Mouse (Mus musculus): ENCODE data around the gene Pigc. TPM values are rescaled to one million over a fixed set of nuclear protein-coding genes. Genes with fewer than 3 reads are reported as not detected.

The Pigc gene
- total and polyA plus RNA-seq, 3 experiments, result 11.7 to 17.4 (median 12.4) TPM

DNA sequence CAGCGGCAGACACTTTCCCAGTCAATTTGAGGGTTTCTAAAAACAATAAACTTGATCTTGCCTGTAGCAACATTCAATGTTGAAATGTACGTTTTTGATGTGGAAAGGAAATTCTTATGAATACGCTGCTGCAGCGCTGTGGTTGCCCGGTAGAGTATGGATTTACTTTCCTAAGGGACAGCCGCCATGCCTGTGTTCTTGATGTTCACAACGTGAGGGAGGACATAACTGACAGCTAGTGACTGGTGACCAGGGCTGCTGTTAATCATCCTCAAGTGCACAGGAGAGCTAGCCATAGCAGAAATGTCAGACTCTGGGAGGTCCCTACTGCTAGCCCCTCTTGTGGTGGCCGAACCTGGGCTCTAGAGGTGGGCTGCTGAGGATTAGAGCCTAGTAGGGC, 40.1 kb downstream of the Pigc start:
- Histone ChIP-seq H3K36me3 (replicated peaks in 1 of 2; ENCODE audit: control insufficient read depth in 1 of 2, insufficient read depth in 1 of 2, low read length in 1 of 2) (peaks cover 10 to 18% of the 10 kb centered on the region in 2 experiments), H3K4me2 (ENCODE audit: insufficient read depth, low read depth, poor library complexity, severe bottlenecking) (no peak overlapping the region), H3K27ac (ENCODE audit: insufficient read depth, low read depth) (no peak overlapping the region), H3K4me1 (ENCODE audit: control insufficient read depth in 1 of 2, insufficient read depth in 2 of 2) (peaks cover 2 to 28% of the 10 kb centered on the region in 2 experiments; a peak in 2 of 4 replicates), H3K79me2 (replicated peaks; ENCODE audit: control insufficient read depth, extremely low read depth, insufficient read depth, poor library complexity, severe bottlenecking) (no peaks in the 10 kb centered on the region), H3K9ac (ENCODE audit: insufficient read depth, low read depth) (no peak overlapping the region), H3K4me3 (replicated peaks in 1 of 3; ENCODE audit: low read depth in 2 of 3, low read length in 2 of 3, poor library complexity in 1 of 3) (no peak overlapping the region), H3K27me3 (replicated peaks) (no peaks in the 10 kb centered on the region), H3K9me3 (replicated peaks; ENCODE audit: low read length) (no peaks in the 10 kb centered on the region)
- no peak for DNase-seq (ENCODE audit: extremely low read depth)
- dilution Hi-C loops (cut with MboI; ENCODE audit: extremely low pct_ligation_motif_present, extremely low pct_unique_long_range_greater_than_20kb, low sequenced_read_pairs), result no loop called here
- no peak for TF ChIP-seq HCFC1 (IDR thresholded peaks at IDR 0.05; ENCODE audit: low read depth, low read length)
- no peak for TF ChIP-seq ELF1 (IDR thresholded peaks at IDR 0.05; ENCODE audit: low read depth, low read length)
- TF ChIP-seq MYC (IDR thresholded peaks at IDR 0.05; ENCODE audit: low read depth, low read length), result no peak
- TF ChIP-seq POLR2A (IDR thresholded peaks at IDR 0.05; ENCODE audit: low read depth, low read length), result no peak
- TF ChIP-seq ZMIZ1 (IDR thresholded peaks at IDR 0.05; ENCODE audit: low read depth, low read length), result no peak
- TF ChIP-seq GABPA (IDR thresholded peaks at IDR 0.05; ENCODE audit: insufficient replicate concordance, low read depth, low read length), result no peak
- no peak for TF ChIP-seq IRF4 (IDR thresholded peaks at IDR 0.05; ENCODE audit: low read depth, low read length)
- no peak for TF ChIP-seq ETS1 (conservative IDR thresholded peaks at IDR 0.05; ENCODE audit: low read depth, low read length)
- TF ChIP-seq POLR2AphosphoS2 (IDR thresholded peaks at IDR 0.05; ENCODE audit: low read depth, low read length), result no peak
- no peak for TF ChIP-seq BHLHE40 (IDR thresholded peaks at IDR 0.05; ENCODE audit: low read depth, low read length)
- TF ChIP-seq CHD2 (IDR thresholded peaks at IDR 0.05; ENCODE audit: low read length), result no peak
- TF ChIP-seq TBP (conservative IDR thresholded peaks at IDR 0.05; ENCODE audit: low read depth, low read length), result no peak
- TF ChIP-seq RCOR1 (conservative IDR thresholded peaks at IDR 0.05; ENCODE audit: low read depth, low read length), result no peak
- in situ Hi-C loops (cut with MboI; ENCODE audit: low pct_ligation_motif_present, low pct_unique_long_range_greater_than_20kb, low sequenced_read_pairs), result loop anchor here (10.0 kb wide), 1 partner anchor 176 kb away; no protein-coding TSS in a partner anchor

DNA sequence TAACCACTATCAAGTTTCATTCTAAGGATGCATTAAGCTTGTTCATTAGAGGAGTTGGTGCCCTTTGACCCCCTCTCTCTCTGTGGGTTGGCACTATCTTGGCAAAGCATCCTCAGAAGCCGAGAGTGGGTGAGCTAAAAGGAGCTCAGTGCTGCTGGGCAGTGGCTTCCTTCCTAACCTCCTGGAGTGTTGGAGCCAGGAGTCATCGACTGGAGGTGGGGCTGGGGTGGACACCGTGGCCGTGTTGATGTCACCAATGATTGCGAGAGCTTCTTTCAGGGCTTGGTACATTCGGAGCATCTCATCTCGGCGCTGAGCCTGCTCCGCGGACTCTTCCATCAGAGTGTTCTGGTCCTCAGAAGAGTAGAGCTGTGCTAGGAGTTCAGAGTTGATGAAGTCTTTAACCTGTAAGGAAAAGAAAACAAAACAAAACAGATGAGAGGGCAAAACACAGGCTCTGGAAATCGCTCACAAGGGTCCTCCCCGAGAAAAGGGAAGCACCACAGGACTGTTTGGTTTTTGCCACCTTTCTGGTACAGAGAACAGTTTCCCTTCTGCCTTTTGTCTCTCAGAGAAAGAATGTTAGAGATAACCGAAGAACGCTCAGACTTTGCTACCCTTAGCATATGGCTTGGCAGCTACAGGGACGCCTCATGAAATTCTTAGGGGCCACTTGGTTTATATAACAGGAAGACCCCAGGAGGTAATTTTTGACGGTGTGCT, 42.7 kb downstream of the Pigc start:
- Histone ChIP-seq H3K27ac (ENCODE audit: insufficient read depth, low read depth) (no peak overlapping the region), H3K79me2 (replicated peaks; ENCODE audit: control insufficient read depth, extremely low read depth, insufficient read depth, poor library complexity, severe bottlenecking) (no peaks in the 10 kb centered on the region), H3K27me3 (replicated peaks) (no peaks in the 10 kb centered on the region), H3K4me1 (ENCODE audit: control insufficient read depth in 1 of 2, insufficient read depth in 2 of 2) (peaks cover 0 to 7% of the 10 kb centered on the region in 2 experiments; a peak in 2 of 4 replicates), H3K4me2 (ENCODE audit: insufficient read depth, low read depth, poor library complexity, severe bottlenecking) (no peak overlapping the region), H3K4me3 (replicated peaks in 1 of 3; ENCODE audit: low read depth in 2 of 3, low read length in 2 of 3, poor library complexity in 1 of 3) (no peak overlapping the region), H3K36me3 (replicated peaks in 1 of 2; ENCODE audit: control insufficient read depth in 1 of 2, insufficient read depth in 1 of 2, low read length in 1 of 2) (peaks cover 10 to 18% of the 10 kb centered on the region in 2 experiments), H3K9ac (ENCODE audit: insufficient read depth, low read depth) (no peak overlapping the region), H3K9me3 (replicated peaks; ENCODE audit: low read length) (no peaks in the 10 kb centered on the region)
- in situ Hi-C loops (cut with MboI; ENCODE audit: low pct_ligation_motif_present, low pct_unique_long_range_greater_than_20kb, low sequenced_read_pairs), result no loop called here
- TF ChIP-seq USF2 (conservative IDR thresholded peaks at IDR 0.05; ENCODE audit: low read depth, low read length), result no peak
- TF ChIP-seq MAFK (IDR thresholded peaks at IDR 0.05; ENCODE audit: insufficient replicate concordance, low read length), result no peak
- TF ChIP-seq TBP (conservative IDR thresholded peaks at IDR 0.05; ENCODE audit: low read depth, low read length), result no peak
- TF ChIP-seq KAT2A (IDR thresholded peaks at IDR 0.05; ENCODE audit: insufficient replicate concordance, low read length), result no peak
- no peak for TF ChIP-seq BHLHE40 (IDR thresholded peaks at IDR 0.05; ENCODE audit: low read depth, low read length)
- no peak for TF ChIP-seq RCOR1 (conservative IDR thresholded peaks at IDR 0.05; ENCODE audit: low read depth, low read length)
- TF ChIP-seq MAX (IDR thresholded peaks at IDR 0.05; ENCODE audit: low read length), result no peak
- no peak for TF ChIP-seq IRF4 (IDR thresholded peaks at IDR 0.05; ENCODE audit: low read depth, low read length)
- TF ChIP-seq ELF1 (IDR thresholded peaks at IDR 0.05; ENCODE audit: low read depth, low read length), result no peak
- no peak for TF ChIP-seq HCFC1 (IDR thresholded peaks at IDR 0.05; ENCODE audit: low read depth, low read length)
- TF ChIP-seq CHD1 (IDR thresholded peaks at IDR 0.05; ENCODE audit: low read depth, low read length), result no peak
- no peak for TF ChIP-seq CTCF (conservative IDR thresholded peaks at IDR 0.05 in 1 of 2, IDR thresholded peaks at IDR 0.05 in 1 of 2; ENCODE audit: low read depth in 2 of 2, low read length in 2 of 2)
- no peak for TF ChIP-seq USF1 (IDR thresholded peaks at IDR 0.05; ENCODE audit: low read depth, low read length)
- TF ChIP-seq E2F4 (IDR thresholded peaks at IDR 0.05; ENCODE audit: insufficient replicate concordance, low read depth, low read length), result no peak
- no peak for TF ChIP-seq MAZ (IDR thresholded peaks at IDR 0.05; ENCODE audit: low read depth, low read length)
- TF ChIP-seq ZKSCAN1 (IDR thresholded peaks at IDR 0.05; ENCODE audit: borderline replicate concordance, low read depth, low read length), result no peak
- TF ChIP-seq NELFE (IDR thresholded peaks at IDR 0.05; ENCODE audit: low read depth, low read length), result no peak
- dilution Hi-C loops (cut with MboI; ENCODE audit: extremely low pct_ligation_motif_present, extremely low pct_unique_long_range_greater_than_20kb, low sequenced_read_pairs), result no loop called here
- no peak for DNase-seq (ENCODE audit: extremely low read depth)
